Mouse (Mus musculus) hindbrain, postnatal 0 days (tissue): Measurements from ENCODE around the gene Zmpste24. TPM values are rescaled to one million over a fixed set of nuclear protein-coding genes. Genes with fewer than 3 reads are reported as not detected.

Experiments used
- ATAC-seq: fragments of 200-750 bp; cut with Nextera tagmentation; 2 replicates; pipeline ENCODE4 v1.8.0; 2017; ENCODE audit warnings: mild to moderate bottlenecking, moderate TSS enrichment, moderate library complexity
- DNase-seq: peaks from one replicate; pipeline ENCODE4 v3.0.0-alpha.2; 2015; ENCODE audit warnings: low spot score
- H3K27ac ChIP-seq: fragments of 300-500 bp; sonication (generic); 2 replicates; pipeline ENCODE4 v1.5.1; 2014; ENCODE audit warnings: mild to moderate bottlenecking
- H3K27me3 ChIP-seq: fragments of 300-500 bp; sonication (generic); 2 replicates; pipeline ENCODE4 v1.6.1; 2014; ENCODE audit warnings: low read length, mixed read lengths; ENCODE audit not compliant: insufficient read depth
- H3K36me3 ChIP-seq: fragments of 300-500 bp; sonication (generic); 2 replicates; pipeline ENCODE4 v1.6.1; 2014; ENCODE audit warnings: low read length, mixed read lengths; ENCODE audit not compliant: insufficient read depth
- H3K4me1 ChIP-seq: fragments of 300-500 bp; sonication (generic); 2 replicates; pipeline ENCODE4 v1.6.1; 2014; ENCODE audit warnings: antibody characterized with exemption, low read length, mixed read lengths; ENCODE audit not compliant: insufficient read depth
- H3K4me2 ChIP-seq: fragments of 300-500 bp; sonication (generic); 2 replicates; pipeline ENCODE4 v1.6.1; 2014; ENCODE audit warnings: low read depth, mild to moderate bottlenecking, low read length, moderate library complexity, mixed read lengths
- H3K4me3 ChIP-seq: fragments of 300-500 bp; sonication (generic); 2 replicates; pipeline ENCODE4 v1.5.1; 2014; ENCODE audit warnings: low read length
- H3K9ac ChIP-seq: fragments of 300-500 bp; sonication (generic); replicated peaks from 2 replicates; pipeline ENCODE4 v1.6.1; 2014; ENCODE audit warnings: mild to moderate bottlenecking, low read length, moderate library complexity, mixed read lengths
- H3K9me3 ChIP-seq: fragments of 300-500 bp; sonication (generic); 2 replicates; pipeline ENCODE4 v1.6.1; 2016; ENCODE audit warnings: low read length, mixed read lengths
- CTCF ChIP-seq: IDR thresholded peaks from 2 replicates; pipeline ENCODE4 v1.5.1; 2016; ENCODE audit warnings: antibody characterized with exemption, control low read depth, low read depth
- WGBS: fragments of 180-500 bp; shearing (Covaris S2); extraction: QIAGEN DNeasy Blood & Tissue Kit; methylation state at CpG from one replicate; pipeline ENCODE4 v1.1.7; 2014; 5-methylcytosine and 5-hydroxymethylcytosine counted together
- polyA plus RNA-seq: library from polyadenylated mRNA; unstranded; fragments of >200 nt; fragmentation: Nextera tagmentation; extraction: Ambion mirVana; gene quantifications from 2 replicates; pipeline ENCODE4 v1.2.1, GENCODE M21; 2015
- total RNA-seq: library from RNA; depleted of rRNA; stranded (reverse); fragments of >200 nt; gene quantifications from 2 replicates; pipeline ENCODE4 v1.2.3, GENCODE M21; 2014

Gene Zmpste24
- total and polyA plus RNA-seq, 2 experiments from 2014 or later = 21.3 to 21.7 TPM

- DNase-seq = peak; percentile 44
- H3K27ac ChIP-seq = 0 out of 2 replicates have a peak within 1 kb of the TSS, but pooled peaks have one; percentile 34
Observed at GRCm38 (mm10) chr4:121039331-121040115, 58.5 kb downstream of the Zmpste24 start, which contains the start of gene Col9a2. TSS of gene Col9a2 (plus strand) at chr4:121039385.

GRCm38 (mm10) chr4:121033006-121033405 is 65.0 kb downstream of the Zmpste24 start:
- Histone ChIP-seq H3K4me2 (no peak overlapping the region), H3K4me3 (no peak overlapping the region), H3K27ac (no peak overlapping the region), H3K27me3 (no peaks in the 10 kb centered on the region), H3K36me3 (no peaks in the 10 kb centered on the region), H3K9me3 (no peaks in the 10 kb centered on the region), H3K4me1 (no peaks in the 10 kb centered on the region), H3K9ac (no peak overlapping the region)
- 77% methylated on average over 2 of the region's 2 CpGs for WGBS
- ATAC-seq (no peak), DNase-seq (no peak)
- peak; percentile 31 for TF ChIP-seq CTCF

More at GRCm38 (mm10) chr4:121039331-121040115, 58.5 kb downstream of the Zmpste24 start, which contains the start of gene Col9a2:
- Histone ChIP-seq H3K4me2 (peak within 1 kb of the TSS; percentile 63), H3K36me3 (no peaks in the 10 kb centered on the region), H3K9me3 (no peaks in the 10 kb centered on the region), H3K9ac (peak within 1 kb of the TSS; percentile 54), H3K27me3 (no peaks in the 10 kb centered on the region), H3K4me1 (peaks cover 5% of the 10 kb centered on the region; the same call in 1 of the 2 replicates), H3K4me3 (peak within 1 kb of the TSS; percentile 40)
- ATAC-seq = peak; percentile 36
- WGBS = 6% methylated on average over 46 of the region's 46 CpGs
- no peak for TF ChIP-seq CTCF

GRCm38 (mm10) chr4:121031440-121031839 is 66.6 kb downstream of the Zmpste24 start:
- no peak for ATAC-seq
- Histone ChIP-seq H3K27me3 (no peaks in the 10 kb centered on the region), H3K36me3 (no peaks in the 10 kb centered on the region), H3K4me2 (no peak overlapping the region), H3K4me3 (no peak overlapping the region), H3K9ac (no peak overlapping the region), H3K9me3 (no peaks in the 10 kb centered on the region), H3K27ac (no peak overlapping the region), H3K4me1 (no peaks in the 10 kb centered on the region)
- TF ChIP-seq CTCF = peak; percentile 54
- WGBS = 62% methylated on average over 4 of the region's 4 CpGs
- DNase-seq = no peak

GRCm38 (mm10) chr4:121029632-121030031 is 68.4 kb downstream of the Zmpste24 start:
- Histone ChIP-seq H3K27ac (no peak overlapping the region), H3K4me1 (no peaks in the 10 kb centered on the region), H3K9ac (no peak overlapping the region), H3K36me3 (no peaks in the 10 kb centered on the region), H3K27me3 (no peaks in the 10 kb centered on the region), H3K4me3 (no peak overlapping the region), H3K9me3 (no peaks in the 10 kb centered on the region), H3K4me2 (no peak overlapping the region)
- ATAC-seq (no peak), DNase-seq (no peak)
- WGBS = 87% methylated on average over 3 of the region's 3 CpGs
- no peak; the same call in 1 of the 2 replicates for TF ChIP-seq CTCF

GRCm38 (mm10) chr4:121028659-121029392 is 69.2 kb downstream of the Zmpste24 start:
- no peak overlapping the region for H3K9ac ChIP-seq
- H3K36me3 ChIP-seq = no peaks in the 10 kb centered on the region
- H3K4me1 ChIP-seq = no peaks in the 10 kb centered on the region
- peak; percentile 91 for TF ChIP-seq CTCF
- H3K4me3 ChIP-seq = no peak overlapping the region
- WGBS = 26% methylated on average over 14 of the region's 14 CpGs
- no peaks in the 10 kb centered on the region for H3K9me3 ChIP-seq
- no peak overlapping the region for H3K27ac ChIP-seq
- ATAC-seq (0 out of 2 replicates have a peak, but pooled peaks have one; percentile 39), DNase-seq (peak; percentile 75)
- H3K27me3 ChIP-seq = no peaks in the 10 kb centered on the region
- no peak overlapping the region for H3K4me2 ChIP-seq

- no peaks in the 10 kb centered on the region for H3K9me3 ChIP-seq
- H3K4me2 ChIP-seq = no peak overlapping the region
- no peak for TF ChIP-seq CTCF
- H3K4me3 ChIP-seq = no peak overlapping the region
- H3K27ac ChIP-seq = no peak overlapping the region
- DNase-seq = no peak
- no peaks in the 10 kb centered on the region for H3K4me1 ChIP-seq
- WGBS = 78% methylated on average over 1 of the region's 1 CpGs
- no peaks in the 10 kb centered on the region for H3K36me3 ChIP-seq
- H3K9ac ChIP-seq = no peak overlapping the region
- H3K27me3 ChIP-seq = no peaks in the 10 kb centered on the region
- no peak for ATAC-seq
Observed at GRCm38 (mm10) chr4:121028146-121028545, 69.9 kb downstream of the Zmpste24 start.
